Mouse (Mus musculus) ES-E14 (cell line): ENCODE measurements around the gene Chpf.

Experiments
- CHD2 ChIP-seq: IDR thresholded peaks from 2 replicates; pipeline ENCODE4 v1.6.1; 2014; ENCODE audit warnings: mild to moderate bottlenecking, low read depth, low read length, inconsistent platforms
- HCFC1 ChIP-seq: IDR thresholded peaks from 2 replicates; pipeline ENCODE4 v1.6.1; 2012; ENCODE audit warnings: low read length, inconsistent platforms, borderline replicate concordance; ENCODE audit not compliant: insufficient read depth

GRCm38 (mm10) chr1:75501905-75502304 is 22.8 kb upstream of the Chpf start:
- TF ChIP-seq HCFC1 (no peak), CHD2 (no peak)
